Comparison of ENCODE assay signal across 8 mouse cellular contexts in the genomic region with DNA sequence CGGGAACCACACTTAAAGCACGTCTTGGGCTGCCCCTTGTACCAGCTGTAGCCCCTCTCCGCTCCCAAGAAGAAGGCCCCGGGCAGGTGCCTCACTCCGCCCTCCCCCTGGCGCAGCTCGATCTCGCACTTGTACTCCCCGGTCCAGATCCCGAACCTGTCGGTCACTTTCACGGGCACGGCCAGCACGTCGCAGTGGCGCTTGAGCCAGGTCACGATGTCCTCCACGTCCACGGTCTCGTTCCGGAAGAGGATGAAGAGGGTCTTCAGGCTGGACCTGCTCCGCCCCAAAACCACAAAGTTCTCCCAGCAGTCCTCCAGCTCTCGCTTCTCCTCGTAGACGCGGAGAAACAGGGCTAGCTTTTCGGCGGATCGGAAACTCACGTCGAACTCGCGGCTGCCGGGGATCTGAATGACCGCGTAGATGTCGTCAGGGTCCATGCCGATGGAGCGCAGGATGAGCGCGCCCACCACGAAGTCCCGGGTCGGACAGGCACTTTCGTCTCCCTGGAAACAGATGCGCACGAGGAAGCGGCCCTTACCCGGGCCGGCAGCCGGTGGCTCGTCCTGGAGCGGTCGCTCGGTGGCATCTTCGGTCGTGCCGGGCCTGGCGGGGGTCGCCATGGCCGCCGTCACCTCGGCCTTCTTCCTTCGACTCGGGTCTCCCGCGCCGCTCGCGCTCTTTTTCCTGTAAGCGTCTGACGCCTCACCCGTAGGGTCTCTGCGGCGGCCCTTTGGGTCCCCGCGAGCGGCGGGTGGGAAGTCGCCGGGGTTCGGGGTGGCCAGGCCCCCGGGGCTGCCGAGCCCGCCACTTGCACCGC. TPM values are rescaled to one million over a fixed set of nuclear protein-coding genes. Genes with fewer than 3 reads are reported as not detected.
DNase-seq lines count a peak whose midpoint lies in the region; ATAC-seq and TF ChIP-seq lines count a peak whose summit lies in the region.

No protein-coding gene starts in this region.

- H3K9ac ChIP-seq in forebrain, embryonic 11.5 days (ENCODE audit: low read length) = peak overlapping the region; percentile 99
- peak overlapping the region; percentile 93 for H3K9ac ChIP-seq in liver, embryonic 14.5 days (replicated peaks)
- peak overlapping the region; percentile 86 for H3K9ac ChIP-seq in neural tube, embryonic 15.5 days (replicated peaks)

- ATAC-seq in forebrain, embryonic 11.5 days (replicated peaks; ENCODE audit: low FRiP score) = peak; percentile 4; the same call in 1 of the 2 replicates
- peak; percentile 42 for ATAC-seq in inflammation-experienced regulatory T-cells, adult 6 months
- ATAC-seq in liver, embryonic 14.5 days (ENCODE audit: insufficient read depth) = peak; percentile 36
- ATAC-seq in neural tube, embryonic 15.5 days (ENCODE audit: low FRiP score) = peak; percentile 43; the same call in 1 of the 2 replicates

- H3K27ac ChIP-seq in bone marrow macrophage, adult 2 months (ENCODE audit: insufficient read depth, low read depth, low read length) = no peak overlapping the region
- H3K27ac ChIP-seq in forebrain, embryonic 11.5 days (ENCODE audit: low read depth, low read length) = peak overlapping the region; percentile 98
- H3K27ac ChIP-seq in liver, embryonic 14.5 days = peak overlapping the region; percentile 38
- H3K27ac ChIP-seq in neural tube, embryonic 15.5 days (replicated peaks) = peak overlapping the region; percentile 98

- H3K9me3 ChIP-seq in forebrain, embryonic 11.5 days (ENCODE audit: control insufficient read depth, low read length) = peaks cover 5% of the 10 kb centered on the region
- peaks cover 3% of the 10 kb centered on the region; the same call in 1 of the 2 replicates for H3K9me3 ChIP-seq in liver, embryonic 14.5 days (ENCODE audit: control insufficient read depth, low read length)
- no peaks in the 10 kb centered on the region for H3K9me3 ChIP-seq in neural tube, embryonic 15.5 days (replicated peaks)

- no peaks in the 10 kb centered on the region for H3K27me3 ChIP-seq in forebrain, embryonic 11.5 days (ENCODE audit: control insufficient read depth, insufficient read depth, low read length)
- H3K27me3 ChIP-seq in liver, embryonic 14.5 days (ENCODE audit: control insufficient read depth, insufficient read depth, low read length) = no peaks in the 10 kb centered on the region
- H3K27me3 ChIP-seq in neural tube, embryonic 15.5 days (replicated peaks) = no peaks in the 10 kb centered on the region

- H3K4me3 ChIP-seq in lung, adult 2 months (replicated peaks; ENCODE audit: extremely low read depth, low read depth, low read length) = peak overlapping the region; percentile 87
- H3K4me3 ChIP-seq in bone marrow macrophage, adult 2 months (ENCODE audit: insufficient read depth, low read length) = peak overlapping the region; percentile 63
- peak overlapping the region; percentile 95 for H3K4me3 ChIP-seq in forebrain, embryonic 11.5 days (ENCODE audit: low read depth, low read length)
- H3K4me3 ChIP-seq in liver, embryonic 14.5 days (ENCODE audit: insufficient read depth in 1 of 2, low read depth in 2 of 2, low read length in 2 of 2) = peak overlapping the region; percentile 68 to 89
- H3K4me3 ChIP-seq in neural tube, embryonic 15.5 days (replicated peaks) = peak overlapping the region; percentile 86

- peak overlapping the region; percentile 89 for H3K4me2 ChIP-seq in forebrain, embryonic 11.5 days (ENCODE audit: low read depth, low read length, severe bottlenecking)
- H3K4me2 ChIP-seq in liver, embryonic 14.5 days (ENCODE audit: low read depth) = peak overlapping the region; percentile 90
- H3K4me2 ChIP-seq in neural tube, embryonic 15.5 days = peak overlapping the region; percentile 91

- 2% methylated on average over 86 of the region's 86 CpGs for WGBS in lung, adult 2 months
- WGBS in forebrain, embryonic 11.5 days = under 1% methylated on average over 86 of the region's 86 CpGs
- WGBS in liver, embryonic 14.5 days (ENCODE audit: insufficient replicate concordance) = under 1% methylated on average over 85 of the region's 86 CpGs
- WGBS in neural tube, embryonic 15.5 days = under 1% methylated on average over 85 of the region's 86 CpGs

- peak; percentile 61 for DNase-seq in lung, adult 2 months
- DNase-seq in lung, postnatal 25 days (ENCODE audit: low spot score) = no peak
- peak; percentile 79 for DNase-seq in forebrain, embryonic 11.5 days (ENCODE audit: low spot score)
- no peak for DNase-seq in liver, embryonic 14.5 days (ENCODE audit: low read depth in 3 of 3, low spot score in 3 of 3)
- no peak for DNase-seq in adipocyte (ENCODE audit: low spot score)

- no peaks in the 10 kb centered on the region for H3K36me3 ChIP-seq in forebrain, embryonic 11.5 days (ENCODE audit: control insufficient read depth, insufficient read depth, low read length)
- peaks cover 5% of the 10 kb centered on the region; the same call in 1 of the 2 replicates for H3K36me3 ChIP-seq in liver, embryonic 14.5 days (replicated peaks; ENCODE audit: control insufficient read depth, insufficient read depth, low read depth)
- no peaks in the 10 kb centered on the region; the same call in 1 of the 2 replicates for H3K36me3 ChIP-seq in neural tube, embryonic 15.5 days

- TF ChIP-seq EP300 in liver, embryonic 14.5 days (IDR thresholded peaks at IDR 0.05; ENCODE audit: low read depth) = no peak

- no peak for TF ChIP-seq CTCF in lung, adult 2 months (IDR thresholded peaks at IDR 0.05; ENCODE audit: insufficient read depth, low read length)
- TF ChIP-seq CTCF in bone marrow macrophage, adult 2 months (IDR thresholded peaks at IDR 0.05; ENCODE audit: low read depth, low read length) = no peak
- 0 out of 2 replicates have a peak, but pooled peaks have one; percentile 1 for TF ChIP-seq CTCF in liver, embryonic 14.5 days (IDR thresholded peaks at IDR 0.05; ENCODE audit: low read depth)

- TF ChIP-seq POLR2A in lung, adult 2 months (IDR thresholded peaks at IDR 0.05; ENCODE audit: borderline replicate concordance, extremely low read depth, low read depth, low read length) = no peak
- no peak for TF ChIP-seq POLR2A in bone marrow macrophage, adult 2 months (IDR thresholded peaks at IDR 0.05; ENCODE audit: borderline replicate concordance, low read depth, low read length)

- peaks cover 6% of the 10 kb centered on the region; the same call in 1 of the 2 replicates for H3K4me1 ChIP-seq in lung, adult 2 months (ENCODE audit: control insufficient read depth, insufficient read depth, low read length)
- H3K4me1 ChIP-seq in bone marrow macrophage, adult 2 months (ENCODE audit: control insufficient read depth, insufficient read depth, low read length) = 0 out of 2 replicates have a peak, but pooled peaks cover 2% of the 10 kb centered on the region
- H3K4me1 ChIP-seq in forebrain, embryonic 11.5 days (replicated peaks; ENCODE audit: control insufficient read depth, insufficient read depth, low read length) = peaks cover 20% of the 10 kb centered on the region
- H3K4me1 ChIP-seq in liver, embryonic 14.5 days (replicated peaks; ENCODE audit: control insufficient read depth in 2 of 2, insufficient read depth in 2 of 2, low read length in 1 of 2) = peaks cover 16 to 27% of the 10 kb centered on the region in 2 experiments
- peaks cover 51% of the 10 kb centered on the region for H3K4me1 ChIP-seq in neural tube, embryonic 15.5 days

RNA-seq across cellular contexts. Expression of gene Zcchc3, which starts 0.9 kb away (rescaled TPM):
- polyA plus RNA-seq in lung, adult 2 months (2012; rRNA removed) = 5.1 and 5.8 TPM in 2 replicates
- 2.0 and 2.3 TPM in 2 replicates for polyA plus RNA-seq in bone marrow macrophage, adult 2 months (2012; ENCODE audit: insufficient read depth, insufficient read length, missing spikeins)
- 59.4 and 63.9 TPM in 2 replicates for polyA plus RNA-seq in forebrain, embryonic 11.5 days (2014; fragmentation: Nextera tagmentation; extraction: Ambion mirVana)
- polyA plus RNA-seq in inflammation-experienced regulatory T-cells, adult 6 months (2017; shearing (Covaris generic)) = under 1 TPM; 0.34 to 0.95 (median 0.93) TPM
- 7.6 and 9.1 TPM in 2 replicates for polyA plus RNA-seq in liver, embryonic 14.5 days (2012; rRNA removed)
- polyA plus RNA-seq in liver, embryonic 14.5 days (2014; fragmentation: Nextera tagmentation; extraction: Ambion mirVana) = 8.7 and 10.7 TPM in 2 replicates
- 17.5 and 18.7 TPM in 2 replicates for polyA plus RNA-seq in neural tube, embryonic 15.5 days (2015; fragmentation: Nextera tagmentation; extraction: Ambion mirVana)

RNA-seq across cellular contexts. Expression of gene 6820408C15Rik, which starts 1.4 kb away (rescaled TPM):
- 8.1 and 8.5 TPM in 2 replicates for polyA plus RNA-seq in lung, adult 2 months (2012; rRNA removed)
- not detected in 2 replicates for polyA plus RNA-seq in bone marrow macrophage, adult 2 months (2012; ENCODE audit: insufficient read depth, insufficient read length, missing spikeins)
- 0.41 and 0.79 TPM in 2 replicates for polyA plus RNA-seq in forebrain, embryonic 11.5 days (2014; fragmentation: Nextera tagmentation; extraction: Ambion mirVana)
- not detected for polyA plus RNA-seq in inflammation-experienced regulatory T-cells, adult 6 months (2017; shearing (Covaris generic))
- 0.15 and 0.19 TPM in 2 replicates for polyA plus RNA-seq in liver, embryonic 14.5 days (2012; rRNA removed)
- polyA plus RNA-seq in liver, embryonic 14.5 days (2014; fragmentation: Nextera tagmentation; extraction: Ambion mirVana) = 0.11 and 0.23 TPM in 2 replicates
- polyA plus RNA-seq in neural tube, embryonic 15.5 days (2015; fragmentation: Nextera tagmentation; extraction: Ambion mirVana) = 1.2 and 1.5 TPM in 2 replicates

RNA-seq across cellular contexts. Expression of gene Sox12, which starts 16.1 kb away (rescaled TPM):
- 5.6 and 5.8 TPM in 2 replicates for polyA plus RNA-seq in lung, adult 2 months (2012; rRNA removed)
- 0.44 and 0.51 TPM in 2 replicates for polyA plus RNA-seq in bone marrow macrophage, adult 2 months (2012; ENCODE audit: insufficient read depth, insufficient read length, missing spikeins)
- polyA plus RNA-seq in forebrain, embryonic 11.5 days (2014; fragmentation: Nextera tagmentation; extraction: Ambion mirVana) = 20.4 and 22.9 TPM in 2 replicates
- under 1 TPM in 2 of 3 experiments, not detected in 1; 0.39 to 0.49 TPM for polyA plus RNA-seq in inflammation-experienced regulatory T-cells, adult 6 months (2017; shearing (Covaris generic))
- polyA plus RNA-seq in liver, embryonic 14.5 days (2012; rRNA removed) = 4.4 TPM in 2 replicates
- polyA plus RNA-seq in liver, embryonic 14.5 days (2014; fragmentation: Nextera tagmentation; extraction: Ambion mirVana) = 1.4 and 1.9 TPM in 2 replicates
- polyA plus RNA-seq in neural tube, embryonic 15.5 days (2015; fragmentation: Nextera tagmentation; extraction: Ambion mirVana) = 10.1 and 12.1 TPM in 2 replicates

RNA-seq across cellular contexts. Expression of gene Nrsn2, which starts 37.5 kb away (rescaled TPM):
- 0.17 TPM in 1 of 2 replicates, not detected in the other for polyA plus RNA-seq in lung, adult 2 months (2012; rRNA removed)
- polyA plus RNA-seq in bone marrow macrophage, adult 2 months (2012; ENCODE audit: insufficient read depth, insufficient read length, missing spikeins) = not detected in 2 replicates
- polyA plus RNA-seq in forebrain, embryonic 11.5 days (2014; fragmentation: Nextera tagmentation; extraction: Ambion mirVana) = 6.3 and 7.6 TPM in 2 replicates
- polyA plus RNA-seq in inflammation-experienced regulatory T-cells, adult 6 months (2017; shearing (Covaris generic)) = not detected
- not detected in 2 replicates for polyA plus RNA-seq in liver, embryonic 14.5 days (2012; rRNA removed)
- not detected in 2 replicates for polyA plus RNA-seq in liver, embryonic 14.5 days (2014; fragmentation: Nextera tagmentation; extraction: Ambion mirVana)
- polyA plus RNA-seq in neural tube, embryonic 15.5 days (2015; fragmentation: Nextera tagmentation; extraction: Ambion mirVana) = 50.9 and 60.3 TPM in 2 replicates

RNA-seq across cellular contexts. Expression of gene Defb23, which starts 50.4 kb away (rescaled TPM):
- polyA plus RNA-seq in lung, adult 2 months (2012; rRNA removed) = not detected in 2 replicates
- polyA plus RNA-seq in bone marrow macrophage, adult 2 months (2012; ENCODE audit: insufficient read depth, insufficient read length, missing spikeins) = not detected in 2 replicates
- not detected in 2 replicates for polyA plus RNA-seq in forebrain, embryonic 11.5 days (2014; fragmentation: Nextera tagmentation; extraction: Ambion mirVana)
- polyA plus RNA-seq in inflammation-experienced regulatory T-cells, adult 6 months (2017; shearing (Covaris generic)) = not detected
- not detected in 2 replicates for polyA plus RNA-seq in liver, embryonic 14.5 days (2012; rRNA removed)
- polyA plus RNA-seq in liver, embryonic 14.5 days (2014; fragmentation: Nextera tagmentation; extraction: Ambion mirVana) = not detected in 2 replicates
- polyA plus RNA-seq in neural tube, embryonic 15.5 days (2015; fragmentation: Nextera tagmentation; extraction: Ambion mirVana) = not detected in 2 replicates

Comparison
In these comparisons a context has a peak if more than half of its experiments do, and no peak if none do; other contexts are left out.
1. DNase-seq: peak in lung, adult 2 months (single experiment) and forebrain, embryonic 11.5 days (single experiment); none in lung, postnatal 25 days (single experiment), liver, embryonic 14.5 days (0 of 3) and adipocyte (single experiment).
2. Peak in every context shown above with its lines, with median percentiles within 50 percentile points of each other: H3K4me3 ChIP-seq, ATAC-seq, H3K4me2 ChIP-seq and H3K9ac ChIP-seq.